ENCODE assay signal across 10 mouse cellular contexts in genomic region chr14:22020885-22021284, GRCm38 (mm10). TPM values are rescaled to one million over a fixed set of nuclear protein-coding genes. Genes with fewer than 3 reads are reported as not detected.
DNase-seq lines count a peak whose midpoint lies in the region; ATAC-seq and TF ChIP-seq lines count a peak whose summit lies in the region.
"Had no signal": no experiment of that assay in that cellular context is flagged by ENCODE, and none has a peak within 500 bp of the region (broad histone marks: within the 10 kb centered on the region; RNA-seq: fewer than 3 reads in every experiment).

No protein-coding gene starts in this region.

- H3K4me3 ChIP-seq in liver, adult 2 months (ENCODE audit: insufficient read depth, low read depth, low read length), result no peak overlapping the region
- H3K4me3 ChIP-seq: limb, embryonic 13.5 days; stomach, embryonic 15.5 days had no signal

- no peaks in the 10 kb centered on the region for H3K79me2 ChIP-seq in liver, adult 2 months (ENCODE audit: control insufficient read depth, insufficient read depth, low read length)

- no peaks in the 10 kb centered on the region for H3K36me3 ChIP-seq in liver, adult 2 months (ENCODE audit: control insufficient read depth, insufficient read depth, low read length)
- H3K36me3 ChIP-seq: limb, embryonic 13.5 days; stomach, embryonic 15.5 days had no signal

- no peaks in the 10 kb centered on the region for H3K4me1 ChIP-seq in liver, adult 2 months (ENCODE audit: control insufficient read depth, insufficient read depth, low read length)

- peak; percentile 22; a peak in 1 of 4 replicates for ATAC-seq in hematopoietic stem cell, adult 5-6 weeks (replicated peaks in 1 of 2; ENCODE audit: insufficient read depth in 1 of 2, low FRiP score in 2 of 2, low TSS enrichment in 1 of 2, low read depth in 1 of 2, poor library complexity in 2 of 2, severe bottlenecking in 2 of 2)
- ATAC-seq in activated CD4-positive, CD25-positive, alpha-beta regulatory T cell, adult 4 months, result no peak

- peak; percentile 65 for TF ChIP-seq CTCF in liver, adult 2 months (IDR thresholded peaks at IDR 0.05; ENCODE audit: low read depth, low read length)

- H3K27me3 ChIP-seq in liver, adult 2 months (ENCODE audit: control insufficient read depth, insufficient read depth, low read length), result no peaks in the 10 kb centered on the region
- H3K27me3 ChIP-seq: stomach, embryonic 15.5 days had no signal

- peak; percentile 25 for DNase-seq in ovary, adult 18-20 months (ENCODE audit: low spot score)
- DNase-seq in ovary, postnatal 10 days (ENCODE audit: low spot score), result no peak
- DNase-seq in adrenal gland, postnatal 36 days, result peak; percentile 53 to 70
- peak; percentile 52 for DNase-seq in embryo, embryonic 9.5 days (ENCODE audit: extremely low spot score)
- peak; percentile 56 for DNase-seq in liver, adult 2 months (ENCODE audit: extremely low read depth, low read depth, low spot score)
- DNase-seq in retina, embryonic 14.5 days (ENCODE audit: low spot score), result peak; percentile 66

- TF ChIP-seq POLR2A in liver, adult 2 months (IDR thresholded peaks at IDR 0.05; ENCODE audit: extremely low read depth, insufficient read depth, low read length), result no peak

- 28% methylated on average over 2 of the region's 2 CpGs for WGBS in liver, adult 2 months

- H3K9ac ChIP-seq in liver, adult 2 months (ENCODE audit: low read depth, low read length), result no peak overlapping the region
- H3K9ac ChIP-seq: limb, embryonic 13.5 days; stomach, embryonic 15.5 days had no signal

- H3K27ac ChIP-seq in liver, adult 2 months (replicated peaks; ENCODE audit: insufficient read depth, low read depth, low read length), result no peak overlapping the region
- H3K27ac ChIP-seq: limb, embryonic 13.5 days; stomach, embryonic 15.5 days had no signal

RNA-seq across cellular contexts. Expression of gene Lrmda, which starts 1.4 kb away (rescaled TPM):
- total RNA-seq in adrenal gland, postnatal 36 days (2021), result 1 to 10 TPM; 5.2 to 7.2 TPM
- total RNA-seq in hematopoietic stem cell, adult 5-6 weeks (2017), result 23.9 and 35.8 TPM in 2 replicates
- 0.18 and 0.20 TPM in 2 replicates for total RNA-seq in liver, adult 2 months (2014; rRNA removed)
- polyA plus RNA-seq in liver, adult 2 months (2012; rRNA removed), result 0.09 and 0.50 TPM in 2 replicates
- not detected for polyA plus RNA-seq in activated CD4-positive, CD25-positive, alpha-beta regulatory T cell, adult 4 months (2017; shearing (Covaris generic))

RNA-seq across cellular contexts. Expression of gene Zfp503, which starts 31.5 kb away (rescaled TPM):
- 10 to 100 TPM; 23.4 to 30.3 TPM for total RNA-seq in adrenal gland, postnatal 36 days (2021)
- 0.40 and 1.4 TPM in 2 replicates for total RNA-seq in hematopoietic stem cell, adult 5-6 weeks (2017)
- 0.37 and 0.60 TPM in 2 replicates for total RNA-seq in liver, adult 2 months (2014; rRNA removed)
- 1.6 and 1.7 TPM in 2 replicates for polyA plus RNA-seq in liver, adult 2 months (2012; rRNA removed)
- polyA plus RNA-seq in activated CD4-positive, CD25-positive, alpha-beta regulatory T cell, adult 4 months (2017; shearing (Covaris generic)), result not detected

Comparison
In these comparisons a context has a peak if more than half of its experiments do, and no peak if none do; other contexts are left out.
1. RNA of gene Zfp503, which starts 31.5 kb away (total RNA-seq): 23.4 to 30.3 TPM in adrenal gland, postnatal 36 days; 0.40 to 1.4 TPM in hematopoietic stem cell, adult 5-6 weeks and 0.37 to 0.60 TPM in liver, adult 2 months; every median in the first group is over 10 times any median in the second.